Mouse (Mus musculus) heart, embryonic 13.5 days (tissue): ENCODE measurements around the gene Hif3a. TPM values are rescaled to one million over a fixed set of nuclear protein-coding genes. Genes with fewer than 3 reads are reported as not detected.

Source experiments
- ATAC-seq: fragments of 200-750 bp; cut with Nextera tagmentation; 2 replicates; pipeline ENCODE4 v1.8.0; 2017; ENCODE audit warnings: moderate TSS enrichment; ENCODE audit not compliant: insufficient number of reproducible peaks, low FRiP score, low TSS enrichment; ENCODE audit errors: extremely low read depth
- H3K27ac ChIP-seq: fragments of 300-500 bp; sonication (generic); replicated peaks from 2 replicates; pipeline ENCODE4 v1.5.1; 2015; ENCODE audit warnings: moderate library complexity, mild to moderate bottlenecking, inconsistent platforms
- H3K27me3 ChIP-seq: fragments of 300-500 bp; sonication (generic); replicated peaks from 2 replicates; pipeline ENCODE4 v1.6.1; 2015; ENCODE audit warnings: mild to moderate bottlenecking, inconsistent platforms
- H3K36me3 ChIP-seq: fragments of 300-500 bp; sonication (generic); 2 replicates; pipeline ENCODE4 v1.6.1; 2015; ENCODE audit warnings: mild to moderate bottlenecking, inconsistent platforms
- H3K4me1 ChIP-seq: fragments of 300-500 bp; sonication (generic); 2 replicates; pipeline ENCODE4 v1.6.1; 2015; ENCODE audit warnings: inconsistent platforms
- H3K4me2 ChIP-seq: fragments of 300-500 bp; sonication (generic); 2 replicates; pipeline ENCODE4 v1.6.1; 2015; ENCODE audit warnings: inconsistent platforms, mild to moderate bottlenecking, moderate library complexity
- H3K4me3 ChIP-seq: fragments of 300-500 bp; sonication (generic); 2 replicates; pipeline ENCODE4 v1.5.1; 2015; ENCODE audit warnings: moderate library complexity, mild to moderate bottlenecking, inconsistent platforms
- H3K9ac ChIP-seq: fragments of 300-500 bp; sonication (generic); 2 replicates; pipeline ENCODE4 v1.6.1; 2015; ENCODE audit warnings: inconsistent platforms, mild to moderate bottlenecking, moderate library complexity
- H3K9me3 ChIP-seq: fragments of 300-500 bp; sonication (generic); 2 replicates; pipeline ENCODE4 v1.6.1; 2016; ENCODE audit warnings: inconsistent platforms
- WGBS: fragments of 180-500 bp; shearing (Covaris S2); methylation state at CpG from one replicate; pipeline ENCODE4 v1.1.7; 2015; ENCODE audit warnings: mixed read lengths; 5-methylcytosine and 5-hydroxymethylcytosine counted together
- polyA plus RNA-seq: library from polyadenylated mRNA; unstranded; fragments of >200 nt; fragmentation: Nextera tagmentation; extraction: Ambion mirVana; gene quantifications from 2 replicates; pipeline ENCODE4 v1.2.1, GENCODE M21; 2015

The Hif3a gene
- polyA plus RNA-seq, 1 experiment from 2014 or later = 26.7 TPM

DNA sequence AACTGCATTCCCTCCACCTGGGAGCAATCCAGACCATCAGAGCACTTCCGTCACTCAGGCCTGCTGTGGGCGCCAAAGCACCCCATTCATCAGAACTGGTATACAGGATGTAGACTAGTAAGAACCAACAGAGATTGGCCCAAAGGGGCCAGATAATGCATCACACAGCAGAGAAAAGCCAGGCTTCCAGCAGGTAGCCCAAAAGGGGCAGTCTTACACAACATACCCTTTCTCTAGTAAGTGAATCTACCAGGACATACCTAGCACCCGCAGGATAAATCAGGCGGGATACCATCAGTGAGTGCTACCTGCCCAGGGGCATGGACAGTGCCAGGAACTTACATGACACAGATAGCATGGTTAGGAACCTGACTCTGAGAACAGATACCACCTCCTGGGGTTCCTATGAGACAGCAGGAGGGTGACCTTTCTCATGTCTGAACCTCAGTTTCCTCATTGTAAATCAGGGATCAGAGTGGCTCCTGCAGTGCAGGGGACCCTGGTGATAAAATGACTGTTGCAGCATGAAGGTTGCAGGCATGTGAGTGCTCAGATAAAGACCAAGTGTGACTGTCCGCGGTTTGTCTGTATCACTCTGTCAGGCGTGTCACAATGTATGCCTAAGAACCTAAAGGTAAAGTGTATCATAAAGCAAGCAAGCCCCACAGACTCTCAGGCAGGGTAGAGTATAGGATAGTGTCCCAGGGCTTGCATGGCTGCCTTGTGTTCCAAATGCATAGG is 42.6 kb downstream of the Hif3a start:
- 0 out of 2 replicates have a peak overlapping the region, but pooled peaks have one; percentile 19 for H3K9ac ChIP-seq
- H3K4me3 ChIP-seq = no peak overlapping the region
- no peaks in the 10 kb centered on the region for H3K9me3 ChIP-seq
- 76% methylated on average over 7 of the region's 7 CpGs for WGBS
- no peak overlapping the region for H3K27ac ChIP-seq
- peaks cover 57% of the 10 kb centered on the region for H3K4me1 ChIP-seq
- H3K36me3 ChIP-seq = peaks cover 85% of the 10 kb centered on the region
- no peaks in the 10 kb centered on the region for H3K27me3 ChIP-seq
- H3K4me2 ChIP-seq = no peak overlapping the region
- no peak for ATAC-seq

DNA sequence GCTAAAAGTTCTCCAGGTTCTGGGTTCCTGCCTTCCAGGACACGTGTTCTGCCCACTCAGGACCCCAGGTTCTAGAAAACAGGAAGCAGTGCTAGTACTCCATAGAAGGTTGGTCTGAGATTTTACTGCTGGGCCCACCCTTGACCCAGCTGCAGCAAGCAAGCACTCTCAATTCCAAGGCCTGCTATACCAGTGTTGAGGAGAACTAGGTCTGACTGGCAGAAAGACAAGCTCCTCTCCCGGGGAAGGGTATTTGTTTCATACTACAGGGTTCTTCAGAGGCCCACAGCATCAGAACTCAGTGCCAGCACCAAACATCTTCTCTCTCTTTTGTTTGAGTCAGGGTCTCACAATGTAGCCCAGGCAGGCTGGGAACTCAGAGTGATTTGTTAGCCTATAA is 44.3 kb downstream of the Hif3a start:
- Histone ChIP-seq H3K36me3 (peaks cover 91% of the 10 kb centered on the region), H3K4me2 (no peak overlapping the region), H3K27me3 (no peaks in the 10 kb centered on the region), H3K9me3 (no peaks in the 10 kb centered on the region), H3K27ac (peak overlapping the region; percentile 81), H3K9ac (peak overlapping the region; percentile 30), H3K4me1 (peaks cover 41% of the 10 kb centered on the region), H3K4me3 (no peak overlapping the region)
- WGBS = 84% methylated on average over 2 of the region's 2 CpGs
- ATAC-seq = no peak

DNA sequence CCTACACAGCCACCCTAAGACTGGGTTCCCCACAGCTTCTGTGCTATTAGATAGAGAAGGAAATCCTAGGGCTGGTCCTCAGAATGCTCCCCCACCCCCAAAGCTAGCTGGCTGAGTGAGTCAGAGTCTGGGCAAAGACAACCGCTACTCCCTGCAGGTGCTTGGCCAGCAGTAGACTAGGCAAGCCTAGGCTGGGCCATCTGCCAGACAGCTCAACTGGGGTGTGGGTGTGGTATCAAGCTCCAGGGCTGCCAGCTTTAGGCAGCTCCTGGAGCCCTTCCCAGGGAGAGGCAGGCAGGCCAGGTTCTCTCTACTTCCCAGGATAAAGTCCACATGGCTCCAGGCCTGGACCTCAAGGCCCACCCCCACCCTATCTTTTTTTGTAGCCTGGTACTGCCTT is 45.2 kb downstream of the Hif3a start:
- peaks cover 91% of the 10 kb centered on the region for H3K36me3 ChIP-seq
- 47% methylated on average over 1 of the region's 1 CpGs for WGBS
- H3K4me1 ChIP-seq = peaks cover 32% of the 10 kb centered on the region
- H3K9me3 ChIP-seq = no peaks in the 10 kb centered on the region
- ATAC-seq = peak; percentile 74
- H3K4me2 ChIP-seq = 0 out of 2 replicates have a peak overlapping the region, but pooled peaks have one; percentile 7
- H3K9ac ChIP-seq = peak overlapping the region; percentile 30
- H3K27me3 ChIP-seq = no peaks in the 10 kb centered on the region
- peak overlapping the region; percentile 81 for H3K27ac ChIP-seq
- H3K4me3 ChIP-seq = no peak overlapping the region

DNA sequence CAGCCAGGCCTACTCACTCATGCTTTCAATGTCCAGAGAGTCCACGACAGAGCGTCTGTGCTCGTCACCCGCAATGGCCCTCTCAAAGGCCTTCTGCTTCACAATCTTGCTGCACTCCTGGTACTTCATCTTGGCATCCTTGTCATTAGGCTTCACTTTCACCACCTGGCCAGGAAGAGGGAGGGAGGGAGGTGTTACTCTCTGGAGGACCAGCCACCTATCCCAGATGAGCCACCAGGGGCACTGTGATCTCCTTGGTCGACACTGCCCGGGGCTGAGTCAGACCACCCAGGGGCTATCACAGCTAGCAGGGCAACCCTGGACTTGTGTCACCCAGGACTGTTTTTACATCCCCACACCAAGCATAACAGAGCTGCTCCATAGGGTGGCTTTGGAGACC is 46.8 kb downstream of the Hif3a start:
- H3K4me3 ChIP-seq = no peak overlapping the region
- 82% methylated on average over 6 of the region's 6 CpGs for WGBS
- peaks cover 91% of the 10 kb centered on the region for H3K36me3 ChIP-seq
- no peak for ATAC-seq
- no peaks in the 10 kb centered on the region for H3K9me3 ChIP-seq
- H3K9ac ChIP-seq = no peak overlapping the region
- no peak overlapping the region for H3K27ac ChIP-seq
- H3K27me3 ChIP-seq = no peaks in the 10 kb centered on the region
- peaks cover 32% of the 10 kb centered on the region for H3K4me1 ChIP-seq
- no peak overlapping the region for H3K4me2 ChIP-seq

DNA sequence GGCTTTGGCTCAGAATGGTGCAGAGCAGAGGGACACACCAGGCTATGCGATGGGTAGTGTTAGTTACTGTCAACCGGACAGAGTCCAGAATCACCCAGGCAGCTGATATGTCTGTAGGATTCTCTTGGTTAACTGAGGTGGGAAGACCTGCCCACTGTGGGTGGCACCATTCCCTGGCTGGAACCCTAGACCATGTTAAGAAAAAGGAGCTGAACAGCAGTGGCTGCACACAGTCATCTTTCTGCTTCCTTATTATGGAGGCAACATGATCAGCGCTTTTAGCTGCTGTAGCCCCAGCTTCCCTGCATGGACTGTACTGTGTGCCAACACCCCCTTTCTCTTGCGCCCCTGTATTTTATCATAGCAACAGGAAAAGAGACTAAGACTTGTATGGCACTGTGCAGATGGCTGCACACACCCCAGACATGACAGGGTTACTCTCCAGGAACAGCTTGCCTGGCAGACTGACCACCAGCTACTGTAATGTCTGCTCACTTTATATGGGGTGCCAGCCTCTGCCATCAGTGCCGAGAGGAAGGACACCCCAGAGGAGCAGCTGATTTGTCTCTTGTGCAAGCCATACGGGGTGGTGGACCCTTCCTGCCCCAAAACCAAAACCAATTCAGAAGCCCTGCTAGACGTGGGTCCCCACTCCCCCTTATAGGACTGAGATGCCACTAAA is 50.2 kb downstream of the Hif3a start:
- ATAC-seq = no peak
- Histone ChIP-seq H3K4me2 (no peak overlapping the region), H3K9ac (no peak overlapping the region), H3K4me3 (no peak overlapping the region), H3K27ac (no peak overlapping the region), H3K4me1 (peaks cover 14% of the 10 kb centered on the region), H3K36me3 (peaks cover 100% of the 10 kb centered on the region), H3K27me3 (no peaks in the 10 kb centered on the region), H3K9me3 (no peaks in the 10 kb centered on the region)
- WGBS = 87% methylated on average over 7 of the region's 7 CpGs

DNA sequence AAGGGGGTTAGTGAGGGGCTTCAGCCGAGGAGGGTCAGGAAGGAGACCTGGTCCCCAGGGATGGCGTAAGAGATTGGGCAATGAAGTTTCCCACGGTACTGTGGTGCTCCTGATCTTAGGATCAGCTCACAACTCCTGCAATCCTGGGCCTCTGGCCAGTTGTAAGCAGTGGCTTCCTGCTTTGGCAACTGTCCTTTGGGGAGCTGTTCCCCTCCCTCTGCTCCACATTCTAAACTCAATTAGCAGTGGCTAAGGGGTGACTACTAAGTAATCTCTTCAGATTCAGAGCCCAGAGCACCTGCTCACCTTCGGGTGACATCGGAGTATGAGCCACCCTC is 52.2 kb downstream of the Hif3a start:
- WGBS = 80% methylated on average over 5 of the region's 5 CpGs

DNA sequence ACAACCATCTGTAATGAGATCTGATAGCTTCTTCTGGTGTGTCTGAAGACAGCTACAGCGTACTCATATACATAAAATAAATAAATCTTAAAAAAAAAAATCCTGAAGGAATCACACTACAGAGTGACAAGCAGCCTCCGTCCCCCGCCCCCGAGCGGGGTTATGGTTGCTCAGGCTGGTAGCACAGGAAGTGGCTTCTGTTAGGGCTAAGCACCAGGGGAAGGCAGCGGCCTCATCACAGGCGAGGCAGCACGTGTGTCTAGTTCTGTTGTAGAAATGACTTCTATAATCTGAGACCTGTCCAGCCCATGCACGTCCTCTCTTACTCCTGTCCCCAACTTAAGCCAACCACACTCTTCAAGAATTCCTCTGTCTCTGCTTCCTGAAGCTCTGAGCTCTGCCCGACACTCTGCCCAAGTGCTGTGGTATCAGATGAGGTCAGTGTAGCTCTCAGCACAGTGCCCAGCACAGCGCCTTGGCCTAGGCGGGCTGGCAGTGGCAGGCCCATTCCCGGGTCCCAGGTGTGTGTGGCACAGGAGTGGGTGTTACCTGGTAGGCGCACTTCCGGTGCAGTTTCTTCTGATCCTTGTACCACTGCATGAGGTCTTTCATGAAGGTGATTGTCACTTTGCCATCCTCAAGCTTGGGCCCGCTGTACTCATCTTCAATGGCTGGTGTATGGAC is 52.8 kb downstream of the Hif3a start:
- no peak overlapping the region for H3K4me2 ChIP-seq
- H3K36me3 ChIP-seq = peaks cover 100% of the 10 kb centered on the region
- H3K9me3 ChIP-seq = no peaks in the 10 kb centered on the region
- H3K9ac ChIP-seq = no peak overlapping the region
- H3K27me3 ChIP-seq = no peaks in the 10 kb centered on the region
- no peaks in the 10 kb centered on the region for H3K4me1 ChIP-seq
- H3K27ac ChIP-seq = no peak overlapping the region
- ATAC-seq = no peak
- H3K4me3 ChIP-seq = no peak overlapping the region
- WGBS = 91% methylated on average over 16 of the region's 16 CpGs

More for the DNA sequence above, 52.2 kb downstream of the Hif3a start:
- Histone ChIP-seq H3K27me3 (no peaks in the 10 kb centered on the region), H3K36me3 (peaks cover 100% of the 10 kb centered on the region), H3K9me3 (no peaks in the 10 kb centered on the region), H3K4me3 (no peak overlapping the region), H3K4me2 (no peak overlapping the region), H3K4me1 (no peaks in the 10 kb centered on the region), H3K27ac (no peak overlapping the region), H3K9ac (no peak overlapping the region)
- ATAC-seq = no peak

DNA sequence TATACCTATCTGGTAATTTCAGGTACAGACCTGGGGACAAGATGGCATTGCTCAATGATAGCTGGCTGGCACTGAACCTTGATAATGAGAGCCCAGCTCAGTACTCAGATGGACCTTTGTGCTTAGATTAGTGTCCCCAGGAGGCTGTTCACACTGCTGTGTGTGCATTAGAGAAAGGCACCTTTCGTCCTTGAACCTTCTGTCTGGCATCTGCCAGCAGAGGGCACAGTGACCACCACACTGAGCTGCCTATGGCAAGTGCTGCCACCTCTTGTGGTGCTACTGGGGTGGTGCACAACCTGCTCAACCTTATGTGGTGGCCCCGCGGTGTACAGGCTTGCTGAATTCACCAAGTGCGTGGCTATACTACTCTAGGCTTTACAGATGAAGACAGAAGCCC is 54.9 kb downstream of the Hif3a start:
- WGBS = 72% methylated on average over 4 of the region's 4 CpGs
- H3K36me3 ChIP-seq = peaks cover 97% of the 10 kb centered on the region
- H3K4me2 ChIP-seq = no peak overlapping the region
- H3K27me3 ChIP-seq = no peaks in the 10 kb centered on the region
- H3K9me3 ChIP-seq = no peaks in the 10 kb centered on the region
- no peak for ATAC-seq
- no peak overlapping the region for H3K4me3 ChIP-seq
- no peak overlapping the region for H3K27ac ChIP-seq
- 0 out of 2 replicates have a peak, but pooled peaks cover 5% of the 10 kb centered on the region for H3K4me1 ChIP-seq
- no peak overlapping the region for H3K9ac ChIP-seq

DNA sequence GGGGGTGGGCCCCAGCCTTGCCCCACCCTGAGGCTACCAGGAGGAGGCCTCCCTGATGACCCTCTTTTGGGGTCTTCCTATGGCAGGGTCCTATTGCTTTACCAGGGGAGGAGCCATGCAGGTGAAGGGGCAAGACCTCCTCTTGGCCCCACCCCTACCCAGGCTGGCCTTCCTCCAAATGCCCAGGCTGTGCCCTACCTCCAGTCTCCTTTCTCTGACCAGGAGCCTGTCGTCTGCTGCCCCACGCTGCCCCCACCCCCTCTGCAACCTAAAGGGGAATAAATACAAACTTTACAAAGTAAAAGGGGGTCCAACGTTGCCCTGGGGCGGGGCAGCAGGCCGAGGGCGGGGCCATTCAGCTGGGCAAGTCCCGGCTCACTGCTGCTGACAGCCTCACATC is 57.5 kb downstream of the Hif3a start:
- H3K9me3 ChIP-seq = no peaks in the 10 kb centered on the region
- no peaks in the 10 kb centered on the region for H3K27me3 ChIP-seq
- 81% methylated on average over 7 of the region's 7 CpGs for WGBS
- H3K36me3 ChIP-seq = peaks cover 94% of the 10 kb centered on the region
- H3K4me1 ChIP-seq = 0 out of 2 replicates have a peak, but pooled peaks cover 5% of the 10 kb centered on the region
- H3K27ac ChIP-seq = no peak overlapping the region
- no peak overlapping the region for H3K4me2 ChIP-seq
- H3K9ac ChIP-seq = no peak overlapping the region
- ATAC-seq = no peak
- H3K4me3 ChIP-seq = no peak overlapping the region

DNA sequence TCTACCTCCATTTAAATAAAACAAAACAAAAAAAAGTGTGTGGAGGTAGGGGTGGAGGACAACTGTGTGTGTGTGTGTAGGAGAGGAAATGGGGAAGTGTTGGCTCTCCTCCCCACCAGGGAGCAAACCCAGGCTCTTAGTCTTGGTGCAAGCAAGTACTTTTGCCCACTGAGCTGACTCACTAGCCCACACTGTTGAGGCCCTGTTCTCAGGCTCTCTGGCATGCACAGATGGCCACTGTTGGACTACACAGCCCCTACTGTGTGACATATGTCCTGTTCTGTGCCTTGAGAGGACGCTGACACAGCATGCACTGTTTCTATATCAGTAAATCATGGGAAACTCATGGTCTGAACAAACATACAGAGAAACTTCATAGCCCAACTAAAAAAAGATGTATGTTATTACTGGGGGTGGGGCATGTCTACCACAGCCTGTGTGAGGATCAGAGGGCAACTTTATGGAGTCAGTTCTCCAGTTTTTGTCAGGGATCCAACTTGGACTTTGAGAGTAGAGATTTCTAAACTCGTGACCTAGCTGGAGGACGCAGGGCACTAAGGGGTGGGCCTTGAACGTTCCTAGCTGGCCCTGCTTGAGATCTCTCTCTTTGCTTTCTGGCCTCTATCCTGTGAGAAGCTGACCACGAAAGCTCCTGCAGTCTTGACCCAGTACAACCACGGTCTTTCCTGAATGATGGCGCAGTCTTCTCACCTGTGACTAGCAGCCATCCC is 58.8 kb downstream of the Hif3a start:
- Histone ChIP-seq H3K27ac (no peak overlapping the region), H3K27me3 (no peaks in the 10 kb centered on the region), H3K4me3 (no peak overlapping the region), H3K36me3 (peaks cover 92% of the 10 kb centered on the region), H3K4me2 (no peak overlapping the region), H3K9me3 (no peaks in the 10 kb centered on the region), H3K9ac (0 out of 2 replicates have a peak overlapping the region, but pooled peaks have one; percentile 1), H3K4me1 (peaks cover 17% of the 10 kb centered on the region)
- no peak for ATAC-seq
- 79% methylated on average over 7 of the region's 7 CpGs for WGBS
